Mouse (Mus musculus): ENCODE measurements around the gene Itm2c. TPM values are rescaled to one million over a fixed set of nuclear protein-coding genes. Genes with fewer than 3 reads are reported as not detected.

The Itm2c gene
- polyA plus RNA-seq, 2 experiments: 22.0 to 27.2 TPM

DNA sequence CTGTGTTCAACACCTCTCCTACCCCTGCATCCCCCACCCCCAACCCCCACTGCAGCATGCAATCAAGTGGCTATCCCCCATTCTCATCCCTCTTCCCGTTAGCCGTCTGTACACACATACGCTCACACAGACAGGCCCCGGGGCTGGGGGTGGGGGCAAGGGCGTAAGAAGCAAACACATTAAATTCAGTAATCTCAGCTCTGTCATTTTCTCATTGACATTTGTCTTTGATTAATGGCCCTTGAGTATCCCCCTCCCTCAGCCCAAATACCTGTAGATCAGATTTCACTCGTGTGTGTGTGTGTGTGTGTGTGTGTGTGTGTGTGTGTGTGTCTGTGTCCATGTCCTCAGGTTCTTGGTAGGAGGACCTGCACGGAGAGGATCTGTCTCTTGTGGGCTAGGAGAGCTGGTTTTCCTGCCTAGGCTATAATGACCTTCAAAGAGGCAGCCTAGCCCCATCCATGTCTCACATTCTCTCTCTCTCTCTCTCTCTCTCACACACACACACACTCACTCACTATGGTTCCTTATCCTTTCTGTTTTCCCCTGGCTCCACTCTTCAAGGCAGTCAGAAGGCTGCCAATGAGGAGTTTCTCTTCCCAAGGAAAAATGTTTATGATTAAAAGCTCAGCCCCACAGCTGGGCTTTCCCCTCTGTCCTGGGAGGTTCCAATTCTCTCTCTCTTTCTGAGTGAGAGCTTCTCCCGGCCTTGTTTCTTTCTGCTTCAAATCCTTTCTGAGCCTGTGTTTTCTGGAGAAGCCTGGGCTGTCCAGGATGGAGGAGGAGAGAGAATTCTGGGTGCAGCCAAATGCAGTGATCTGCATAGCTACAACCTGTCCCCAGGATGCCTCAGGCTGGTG is 4.0 kb downstream of the Itm2c start:
- WGBS (ENCODE audit: insufficient replicate concordance): 60% methylated on average over 8 of the region's 8 CpGs
- no peak overlapping the region for H3K9ac ChIP-seq (replicated peaks)
- no peaks in the 10 kb centered on the region for H3K36me3 ChIP-seq (replicated peaks; ENCODE audit: control insufficient read depth, insufficient read depth, low read depth)
- ATAC-seq (ENCODE audit: insufficient read depth) (no peak), DNase-seq (ENCODE audit: low read depth in 3 of 3, low spot score in 3 of 3) (no peak)
- H3K27me3 ChIP-seq (ENCODE audit: control insufficient read depth, insufficient read depth, low read length): no peaks in the 10 kb centered on the region
- no peaks in the 10 kb centered on the region for H3K9me3 ChIP-seq (ENCODE audit: control insufficient read depth, low read length)
- no peak for TF ChIP-seq CTCF (IDR thresholded peaks at IDR 0.05; ENCODE audit: low read depth)
- TF ChIP-seq EP300 (IDR thresholded peaks at IDR 0.05; ENCODE audit: low read depth): no peak
- H3K4me3 ChIP-seq (ENCODE audit: insufficient read depth in 1 of 2, low read depth in 2 of 2, low read length in 2 of 2): no peak overlapping the region
- no peak overlapping the region for H3K4me2 ChIP-seq (ENCODE audit: low read depth)
- H3K27ac ChIP-seq: no peak overlapping the region
- H3K4me1 ChIP-seq (replicated peaks; ENCODE audit: control insufficient read depth in 2 of 2, insufficient read depth in 2 of 2, low read length in 1 of 2): peaks cover 0 to 45% of the 10 kb centered on the region in 2 experiments; a peak in 3 of 4 replicates

- no peak for ATAC-seq (ENCODE audit: insufficient read depth)
- TF ChIP-seq EP300 (IDR thresholded peaks at IDR 0.05; ENCODE audit: low read depth): no peak
- no peak for TF ChIP-seq CTCF (IDR thresholded peaks at IDR 0.05; ENCODE audit: low read depth)
- Histone ChIP-seq H3K36me3 (replicated peaks; ENCODE audit: control insufficient read depth, insufficient read depth, low read depth) (no peaks in the 10 kb centered on the region), H3K4me3 (ENCODE audit: insufficient read depth in 1 of 2, low read depth in 2 of 2, low read length in 2 of 2) (no peak overlapping the region), H3K9me3 (ENCODE audit: control insufficient read depth, low read length) (no peaks in the 10 kb centered on the region), H3K4me2 (ENCODE audit: low read depth) (no peak overlapping the region), H3K9ac (replicated peaks) (no peak overlapping the region), H3K27me3 (ENCODE audit: control insufficient read depth, insufficient read depth, low read length) (no peaks in the 10 kb centered on the region), H3K27ac (no peak overlapping the region), H3K4me1 (replicated peaks; ENCODE audit: control insufficient read depth in 2 of 2, insufficient read depth in 2 of 2, low read length in 1 of 2) (peaks cover 0 to 45% of the 10 kb centered on the region in 2 experiments; a peak in 3 of 4 replicates)
- no peak for DNase-seq (ENCODE audit: low read depth in 3 of 3, low spot score in 3 of 3)
- WGBS (ENCODE audit: insufficient replicate concordance): 54% methylated on average over 12 of the region's 12 CpGs
Observed at GRCm38 (mm10) chr1:85898761-85899387, 4.8 kb downstream of the Itm2c start.

DNA sequence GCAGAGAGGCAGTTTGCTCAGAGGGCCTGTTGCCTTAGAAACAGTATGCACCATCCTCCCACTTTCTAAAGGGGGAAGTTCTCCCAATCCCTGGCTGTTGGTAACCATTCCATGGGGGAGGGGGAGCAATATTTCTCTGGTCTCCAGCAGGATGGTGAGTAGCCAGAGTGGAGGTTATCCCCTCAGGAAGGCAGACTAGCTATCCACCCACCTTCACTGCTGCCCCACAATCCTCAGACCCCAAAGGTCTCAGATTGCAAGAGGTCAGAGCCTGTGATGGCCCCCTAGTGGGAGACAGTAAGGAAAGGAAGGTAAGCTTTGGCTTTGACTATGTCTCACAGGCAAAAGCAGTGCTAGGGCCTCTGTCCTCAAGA is 5.3 kb downstream of the Itm2c start:
- H3K4me1 ChIP-seq (replicated peaks; ENCODE audit: control insufficient read depth in 2 of 2, insufficient read depth in 2 of 2, low read length in 1 of 2): peaks cover 0 to 42% of the 10 kb centered on the region in 2 experiments; a peak in 3 of 4 replicates
- no peak for ATAC-seq (ENCODE audit: insufficient read depth)
- H3K27ac ChIP-seq: no peak overlapping the region

GRCm38 (mm10) chr1:85900521-85901333 is 6.6 kb downstream of the Itm2c start:
- no peak overlapping the region for H3K4me2 ChIP-seq (ENCODE audit: low read depth)
- H3K4me1 ChIP-seq (replicated peaks; ENCODE audit: control insufficient read depth in 2 of 2, insufficient read depth in 2 of 2, low read length in 1 of 2): peaks cover 0 to 36% of the 10 kb centered on the region in 2 experiments; a peak in 3 of 4 replicates
- H3K4me3 ChIP-seq (ENCODE audit: insufficient read depth in 1 of 2, low read depth in 2 of 2, low read length in 2 of 2): no peak overlapping the region
- H3K27ac ChIP-seq: no peak overlapping the region
- DNase-seq (ENCODE audit: low read depth in 3 of 3, low spot score in 3 of 3): no peak
- no peaks in the 10 kb centered on the region for H3K27me3 ChIP-seq (ENCODE audit: control insufficient read depth, insufficient read depth, low read length)
- WGBS (ENCODE audit: insufficient replicate concordance): 50% methylated on average over 7 of the region's 7 CpGs
- TF ChIP-seq CTCF (IDR thresholded peaks at IDR 0.05; ENCODE audit: low read depth) (no peak), EP300 (IDR thresholded peaks at IDR 0.05; ENCODE audit: low read depth) (no peak)
- no peak overlapping the region for H3K9ac ChIP-seq (replicated peaks)
- no peaks in the 10 kb centered on the region for H3K36me3 ChIP-seq (replicated peaks; ENCODE audit: control insufficient read depth, insufficient read depth, low read depth)
- ATAC-seq (ENCODE audit: insufficient read depth): no peak
- H3K9me3 ChIP-seq (ENCODE audit: control insufficient read depth, low read length): no peaks in the 10 kb centered on the region

More for the DNA sequence above, 5.3 kb downstream of the Itm2c start:
- H3K9ac ChIP-seq (replicated peaks): no peak overlapping the region
- no peak for DNase-seq (ENCODE audit: low read depth in 3 of 3, low spot score in 3 of 3)
- H3K36me3 ChIP-seq (replicated peaks; ENCODE audit: control insufficient read depth, insufficient read depth, low read depth): no peaks in the 10 kb centered on the region
- H3K9me3 ChIP-seq (ENCODE audit: control insufficient read depth, low read length): no peaks in the 10 kb centered on the region
- no peak overlapping the region for H3K4me2 ChIP-seq (ENCODE audit: low read depth)
- TF ChIP-seq EP300 (IDR thresholded peaks at IDR 0.05; ENCODE audit: low read depth): no peak
- no peak for TF ChIP-seq CTCF (IDR thresholded peaks at IDR 0.05; ENCODE audit: low read depth)
- no peaks in the 10 kb centered on the region for H3K27me3 ChIP-seq (ENCODE audit: control insufficient read depth, insufficient read depth, low read length)
- no peak overlapping the region for H3K4me3 ChIP-seq (ENCODE audit: insufficient read depth in 1 of 2, low read depth in 2 of 2, low read length in 2 of 2)

Data from liver, embryonic 14.5 days (tissue).